Mouse (Mus musculus) heart, adult 2 months (tissue): Measurements from ENCODE around the gene Slc38a3. TPM values are rescaled to one million over a fixed set of nuclear protein-coding genes. Genes with fewer than 3 reads are reported as not detected.

ENCODE experiments used
- DNase-seq, 2 experiments: peaks; one replicate each; pipeline ENCODE4 v3.0.0; 2021
- H3K27ac ChIP-seq: fragments of 200-600 bp; 2 replicates; pipeline ENCODE4 v1.8.1; 2022
- H3K27me3 ChIP-seq: fragments of 200-500 bp; 2 replicates; pipeline ENCODE4 v1.6.1; 2012; ENCODE audit warnings: mild to moderate bottlenecking, low read length, inconsistent platforms, mixed read lengths; ENCODE audit not compliant: control insufficient read depth, insufficient read depth
- H3K36me3 ChIP-seq: fragments of 200-500 bp; 2 replicates; pipeline ENCODE4 v1.6.1; 2012; ENCODE audit warnings: low read length, inconsistent platforms; ENCODE audit not compliant: control insufficient read depth, insufficient read depth
- H3K4me1 ChIP-seq: fragments of 200-500 bp; 2 replicates; pipeline ENCODE4 v1.6.1; 2011; ENCODE audit warnings: low read length; ENCODE audit not compliant: control insufficient read depth, insufficient read depth
- H3K4me3 ChIP-seq: fragments of 200-600 bp; 2 replicates; pipeline ENCODE4 v1.8.1; 2022
- H3K79me2 ChIP-seq: fragments of 200-500 bp; replicated peaks from 2 replicates; pipeline ENCODE4 v1.6.1; 2012; ENCODE audit warnings: mild to moderate bottlenecking, inconsistent platforms, low read length, moderate library complexity, mixed read lengths; ENCODE audit not compliant: control insufficient read depth, insufficient read depth
- H3K9ac ChIP-seq: fragments of 200-500 bp; 2 replicates; pipeline ENCODE4 v1.6.1; 2012; ENCODE audit warnings: low read depth, mild to moderate bottlenecking, control low read depth, inconsistent platforms, low read length, mixed read lengths
- CTCF ChIP-seq: fragments of 200-600 bp; IDR thresholded peaks from 2 replicates; pipeline ENCODE4 v1.8.1; 2022; ENCODE audit warnings: antibody characterized with exemption, mild to moderate bottlenecking, moderate library complexity
- EP300 ChIP-seq: fragments of 200-500 bp; IDR thresholded peaks from 2 replicates; pipeline ENCODE4 v1.6.1; 2011; ENCODE audit warnings: low read depth, low read length, control low read depth; ENCODE audit not compliant: insufficient read depth
- POLR2A ChIP-seq: fragments of 200-500 bp; IDR thresholded peaks from 2 replicates; pipeline ENCODE4 v1.6.1; 2011; ENCODE audit warnings: mild to moderate bottlenecking, low read depth, low read length, control low read depth; ENCODE audit not compliant: insufficient read depth
- whole genome bisulfite sequencing: fragments of 180-500 bp; shearing (Covaris S2); methylation state at CpG from one replicate; pipeline ENCODE4 v1.1.7; 2018; 5-methylcytosine and 5-hydroxymethylcytosine counted together
- intact Hi-C: fragments of 180-260 bp; cut with DNase I; formaldehyde crosslinking; loops from one replicate; pipeline ENCODE4 v1.15.1; 2025
- polyA plus RNA-seq: library from polyadenylated mRNA; depleted of rRNA; stranded (reverse); fragments of >200 nt; gene quantifications from 2 replicates; pipeline ENCODE4 v1.2.3, GENCODE M21; 2012
- total RNA-seq, 2 experiments: library from RNA; stranded (reverse); gene quantifications; 2 replicates each; pipeline ENCODE4 v1.2.3; 2021

Gene Slc38a3
- total and polyA plus RNA-seq, 3 experiments, result 71.5 to 162 (median 88.3) TPM

DNA sequence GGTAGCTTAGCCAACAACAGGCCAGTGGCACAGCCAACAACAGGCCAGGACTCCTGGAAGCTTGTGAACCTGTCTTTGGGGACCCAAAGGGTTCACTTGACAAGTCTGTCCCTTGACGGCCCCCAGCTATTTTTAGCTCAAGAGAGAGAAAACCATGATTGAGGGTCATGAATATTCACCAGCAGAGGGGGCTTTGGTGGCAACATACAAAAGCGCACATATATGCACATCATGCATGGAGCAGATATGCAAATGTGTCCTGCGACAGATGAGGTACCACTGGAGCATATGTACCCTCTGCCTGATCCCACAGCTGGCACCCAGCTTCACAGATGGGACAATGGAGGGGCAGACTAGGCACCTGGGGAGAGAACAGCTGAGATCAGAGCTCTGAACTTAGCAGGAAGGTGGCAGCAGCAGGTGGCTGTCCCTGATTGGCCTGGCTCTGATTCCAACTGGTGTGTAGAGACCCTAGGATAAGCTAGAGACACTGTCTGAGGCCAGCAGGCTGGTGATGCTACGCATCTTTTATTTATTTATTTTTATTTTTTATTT, 24.2 kb upstream of the Slc38a3 start:
- Histone ChIP-seq H3K4me3 (no peak overlapping the region), H3K36me3 (no peaks in the 10 kb centered on the region), H3K9ac (no peak overlapping the region), H3K4me1 (peaks cover 18% of the 10 kb centered on the region), H3K27me3 (no peaks in the 10 kb centered on the region), H3K79me2 (no peaks in the 10 kb centered on the region), H3K27ac (no peak overlapping the region)
- TF ChIP-seq CTCF (peak; percentile 23; the same call in 1 of the 2 replicates), EP300 (no peak)
- WGBS, result 79% methylated on average over 4 of the region's 4 CpGs
- intact Hi-C loops, result no loop called here
- no peak for DNase-seq

DNA sequence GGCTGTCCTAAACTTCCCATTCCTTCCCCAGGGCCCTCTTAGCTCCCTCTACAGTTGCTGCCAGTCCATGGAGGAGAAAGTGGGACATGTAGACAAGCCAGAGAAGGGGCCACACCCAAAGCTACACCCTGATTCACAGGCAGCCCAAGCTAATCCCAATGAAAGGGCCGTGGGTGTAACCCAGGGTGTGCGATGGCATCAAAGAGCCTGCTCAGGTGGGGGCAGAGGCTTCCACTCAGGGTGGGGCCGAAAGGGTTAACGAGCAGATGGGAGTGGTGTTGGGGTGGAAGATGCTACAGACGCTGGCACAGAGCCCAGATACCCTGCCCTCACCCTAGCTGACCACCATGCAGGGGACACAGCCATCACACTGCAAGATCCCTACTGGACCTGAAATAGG, 23.5 kb upstream of the Slc38a3 start:
- Histone ChIP-seq H3K4me1 (peaks cover 18% of the 10 kb centered on the region), H3K79me2 (no peaks in the 10 kb centered on the region), H3K27ac (no peak overlapping the region), H3K36me3 (no peaks in the 10 kb centered on the region), H3K4me3 (no peak overlapping the region), H3K9ac (no peak overlapping the region), H3K27me3 (no peaks in the 10 kb centered on the region)
- intact Hi-C loops, result no loop called here
- TF ChIP-seq CTCF (no peak), POLR2A (no peak), EP300 (no peak)
- WGBS, result 57% methylated on average over 5 of the region's 5 CpGs
- no peak for DNase-seq

DNA sequence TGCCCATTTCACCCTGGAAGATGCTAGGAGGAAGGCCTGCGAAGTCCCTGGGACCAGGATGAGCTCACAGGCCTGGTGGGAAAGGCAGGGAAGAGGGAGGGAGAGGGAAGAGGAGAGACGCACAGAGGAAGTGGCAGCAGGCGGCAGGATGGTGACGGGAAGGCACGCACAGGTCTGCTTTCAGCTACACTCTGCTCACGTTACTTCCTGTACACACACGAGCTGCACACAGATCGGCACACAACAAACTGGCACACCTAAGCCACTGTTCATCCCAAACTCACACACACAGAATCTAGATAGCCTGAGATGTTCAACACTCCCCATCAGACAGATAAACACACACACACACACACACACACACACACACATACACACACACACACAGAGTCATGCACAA, 21.1 kb upstream of the Slc38a3 start:
- WGBS, result 73% methylated on average over 8 of the region's 8 CpGs
- Histone ChIP-seq H3K36me3 (no peaks in the 10 kb centered on the region), H3K27ac (no peak overlapping the region), H3K27me3 (no peaks in the 10 kb centered on the region), H3K4me1 (peaks cover 14% of the 10 kb centered on the region), H3K79me2 (no peaks in the 10 kb centered on the region), H3K9ac (no peak overlapping the region), H3K4me3 (no peak overlapping the region)
- TF ChIP-seq EP300 (no peak), CTCF (no peak), POLR2A (no peak)
- DNase-seq, result no peak
- intact Hi-C loops, result no loop called here

DNA sequence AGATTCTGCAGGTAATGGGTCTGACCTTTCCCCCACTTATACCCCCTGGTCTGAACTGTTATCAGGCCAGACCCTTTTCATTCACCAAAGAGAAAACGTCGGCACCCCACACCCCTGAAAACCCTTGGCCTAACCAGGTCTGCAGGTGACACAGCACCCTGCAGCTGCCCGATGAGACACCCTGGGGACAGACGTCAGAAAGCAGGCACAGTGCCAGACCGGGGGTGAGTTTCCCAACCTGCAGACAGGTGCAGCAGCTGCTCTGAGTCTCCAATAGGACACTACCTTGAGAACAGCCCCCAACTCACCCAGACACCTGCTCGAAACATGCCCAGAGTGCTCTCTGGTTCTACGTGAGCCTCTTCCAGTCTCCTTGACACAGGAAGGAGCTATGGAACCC, 19.6 kb upstream of the Slc38a3 start:
- Histone ChIP-seq H3K27ac (no peak overlapping the region), H3K4me3 (no peak overlapping the region), H3K79me2 (no peaks in the 10 kb centered on the region), H3K4me1 (peaks cover 8% of the 10 kb centered on the region), H3K9ac (no peak overlapping the region), H3K36me3 (no peaks in the 10 kb centered on the region), H3K27me3 (no peaks in the 10 kb centered on the region)
- 83% methylated on average over 7 of the region's 7 CpGs for WGBS
- DNase-seq, result no peak
- intact Hi-C loops, result no loop called here
- TF ChIP-seq POLR2A (no peak), EP300 (no peak), CTCF (no peak)

DNA sequence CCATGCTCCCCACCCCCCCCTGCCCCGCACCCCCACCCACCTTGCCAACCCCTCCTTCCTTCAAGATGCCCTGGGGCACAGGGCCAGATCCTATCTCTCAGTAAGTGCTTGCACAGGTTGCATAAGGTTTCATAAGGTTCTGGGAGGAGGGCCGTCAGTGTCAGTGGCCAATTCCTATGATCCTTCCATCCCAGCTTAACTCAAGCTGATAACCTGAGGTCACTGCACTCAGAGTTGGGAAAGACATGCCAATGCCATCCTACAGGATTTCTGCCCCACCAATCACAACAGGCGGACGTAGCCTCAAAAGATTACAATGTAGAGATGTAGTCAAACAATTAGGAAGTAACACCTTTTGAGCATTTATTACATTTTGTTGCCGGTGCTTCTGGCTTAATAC, 19.1 kb upstream of the Slc38a3 start:
- Histone ChIP-seq H3K9ac (no peak overlapping the region), H3K27ac (no peak overlapping the region), H3K27me3 (no peaks in the 10 kb centered on the region), H3K36me3 (no peaks in the 10 kb centered on the region), H3K4me3 (no peak overlapping the region), H3K79me2 (no peaks in the 10 kb centered on the region), H3K4me1 (peaks cover 8% of the 10 kb centered on the region)
- 92% methylated on average over 5 of the region's 5 CpGs for WGBS
- TF ChIP-seq CTCF, result no peak
- no peak for TF ChIP-seq POLR2A
- no peak for TF ChIP-seq EP300
- intact Hi-C loops, result no loop called here
- DNase-seq, result no peak

DNA sequence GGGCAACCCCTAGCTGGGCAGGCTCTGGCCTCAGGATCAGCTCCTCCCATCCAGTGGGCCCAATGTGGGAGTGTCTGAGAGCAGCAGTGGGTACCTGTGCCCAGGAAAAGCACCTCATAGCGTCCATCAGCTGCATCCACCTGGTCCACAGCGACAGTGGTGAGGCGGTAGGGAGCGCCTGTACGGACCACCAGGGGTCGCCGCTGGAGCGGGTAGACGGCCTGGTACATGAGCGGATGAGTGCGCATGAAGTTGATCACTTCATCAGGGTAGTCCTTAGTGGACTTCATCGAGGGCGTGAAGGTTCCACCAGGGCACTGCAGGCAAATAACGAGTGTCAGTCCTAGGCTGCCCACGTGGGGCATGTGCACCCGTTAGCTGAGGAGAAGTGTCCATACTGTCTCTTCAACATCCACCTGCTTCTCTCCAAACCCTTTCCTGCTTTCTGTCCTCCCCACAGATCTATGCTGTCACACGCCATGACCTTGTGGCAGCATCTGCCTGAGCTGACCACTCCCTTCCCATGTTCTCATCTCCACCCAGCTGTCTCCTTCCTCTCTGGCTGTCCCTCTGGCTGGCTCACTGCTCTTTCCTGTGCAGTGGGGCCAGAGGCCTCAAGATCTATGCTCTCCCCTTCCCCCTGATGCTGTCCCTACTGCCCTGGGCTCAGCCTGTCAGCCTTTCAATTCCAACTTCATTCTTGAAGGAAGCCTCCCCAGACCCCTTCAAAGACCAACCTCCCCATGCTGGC, 16.1 kb upstream of the Slc38a3 start:
- 42% methylated on average over 17 of the region's 17 CpGs for WGBS
- DNase-seq, result peak; percentile 55 to 72
- Histone ChIP-seq H3K9ac (no peak overlapping the region; the same call in 1 of the 2 replicates), H3K79me2 (no peaks in the 10 kb centered on the region), H3K4me3 (no peak overlapping the region), H3K27ac (peak overlapping the region; percentile 67), H3K36me3 (no peaks in the 10 kb centered on the region), H3K4me1 (peaks cover 8% of the 10 kb centered on the region), H3K27me3 (no peaks in the 10 kb centered on the region)
- peak; percentile 80 for TF ChIP-seq CTCF
- TF ChIP-seq POLR2A, result no peak
- TF ChIP-seq EP300, result peak; percentile 71; the same call in 1 of the 2 replicates
- intact Hi-C loops, result loop anchor here (1.0 to 2.0 kb wide), 2 partner anchors 25 to 53 kb away; partner anchors contain the start of gene Sema3f
